Mouse (Mus musculus): Measurements from ENCODE around the gene Phldb2. TPM values are rescaled to one million over a fixed set of nuclear protein-coding genes. Genes with fewer than 3 reads are reported as not detected.

The Phldb2 gene
- polyA plus RNA-seq, 1 experiment from 2014 or later, result 6.6 TPM

DNA sequence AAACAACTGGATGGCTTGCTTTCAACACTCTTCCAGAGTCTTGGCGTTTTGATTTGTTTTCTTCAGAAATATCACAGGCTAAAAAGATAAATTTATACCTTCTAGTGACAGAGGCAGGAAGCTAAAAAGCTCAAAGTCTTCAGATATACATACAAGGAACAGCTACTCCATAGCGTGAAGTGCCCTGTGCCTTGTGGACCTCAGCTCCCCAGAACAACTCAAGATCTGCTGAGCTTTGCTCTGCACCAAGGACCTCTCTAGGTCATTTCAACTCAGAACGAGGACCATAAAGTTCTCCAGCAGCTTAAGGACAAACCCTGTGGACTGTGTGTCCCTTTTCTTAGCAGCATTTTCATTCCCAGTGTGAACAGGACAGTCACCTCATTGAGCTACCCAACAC is 188.3 kb downstream of the Phldb2 start:
- no peak overlapping the region for H3K4me2 ChIP-seq (ENCODE audit: low read length)
- no peaks in the 10 kb centered on the region for H3K36me3 ChIP-seq (ENCODE audit: control insufficient read depth, insufficient read depth, low read length)
- H3K9me3 ChIP-seq (replicated peaks; ENCODE audit: control insufficient read depth, low read length, poor library complexity, severe bottlenecking), result no peaks in the 10 kb centered on the region
- H3K4me3 ChIP-seq (ENCODE audit: low read depth, low read length), result no peak overlapping the region
- H3K27ac ChIP-seq (ENCODE audit: low read length), result no peak overlapping the region
- no peaks in the 10 kb centered on the region for H3K27me3 ChIP-seq (ENCODE audit: control insufficient read depth, insufficient read depth, low read depth, low read length)
- 93% methylated on average over 3 of the region's 3 CpGs for WGBS
- no peaks in the 10 kb centered on the region; the same call in 1 of the 2 replicates for H3K4me1 ChIP-seq (ENCODE audit: control insufficient read depth, insufficient read depth, low read length)
- no peak for ATAC-seq
- H3K9ac ChIP-seq (ENCODE audit: low read depth, low read length), result no peak overlapping the region

DNA sequence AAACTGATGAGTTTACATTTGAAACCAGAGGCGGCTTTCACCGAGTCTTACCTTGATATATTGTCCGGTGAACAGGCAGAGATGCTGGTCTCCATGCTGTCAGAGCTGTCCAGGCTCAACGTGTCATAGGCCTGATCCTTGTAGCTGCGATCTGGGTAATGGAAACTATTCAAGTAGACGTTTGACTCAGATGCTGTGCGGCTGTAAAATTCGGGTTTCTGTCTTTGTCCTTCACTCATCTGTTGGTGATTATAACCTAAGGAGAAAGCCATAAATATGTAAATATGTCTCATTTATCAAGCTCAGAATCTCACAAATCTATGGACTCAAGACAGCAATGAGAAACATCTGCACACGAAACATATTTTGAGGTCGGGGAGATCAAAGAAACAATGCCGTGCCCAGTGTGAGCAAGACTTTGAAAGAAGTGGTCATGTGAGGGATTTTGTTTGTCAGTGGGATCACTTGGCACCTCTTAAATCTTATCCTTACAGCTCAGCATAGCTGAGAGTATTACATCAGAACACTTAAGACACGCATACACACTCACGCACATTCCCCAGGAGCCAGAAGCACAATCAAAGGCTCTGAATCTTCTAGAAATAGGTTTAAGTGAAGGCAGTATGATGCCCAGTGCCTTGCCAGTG is 190.4 kb downstream of the Phldb2 start:
- no peaks in the 10 kb centered on the region for H3K9me3 ChIP-seq (replicated peaks; ENCODE audit: control insufficient read depth, low read length, poor library complexity, severe bottlenecking)
- no peaks in the 10 kb centered on the region for H3K36me3 ChIP-seq (ENCODE audit: control insufficient read depth, insufficient read depth, low read length)
- 82% methylated on average over 13 of the region's 13 CpGs for WGBS
- no peak overlapping the region for H3K4me3 ChIP-seq (ENCODE audit: low read depth, low read length)
- H3K4me1 ChIP-seq (ENCODE audit: control insufficient read depth, insufficient read depth, low read length), result no peaks in the 10 kb centered on the region; the same call in 1 of the 2 replicates
- ATAC-seq, result no peak
- H3K4me2 ChIP-seq (ENCODE audit: low read length), result no peak overlapping the region
- H3K27ac ChIP-seq (ENCODE audit: low read length), result no peak overlapping the region
- H3K9ac ChIP-seq (ENCODE audit: low read depth, low read length), result no peak overlapping the region
- H3K27me3 ChIP-seq (ENCODE audit: control insufficient read depth, insufficient read depth, low read depth, low read length), result no peaks in the 10 kb centered on the region

DNA sequence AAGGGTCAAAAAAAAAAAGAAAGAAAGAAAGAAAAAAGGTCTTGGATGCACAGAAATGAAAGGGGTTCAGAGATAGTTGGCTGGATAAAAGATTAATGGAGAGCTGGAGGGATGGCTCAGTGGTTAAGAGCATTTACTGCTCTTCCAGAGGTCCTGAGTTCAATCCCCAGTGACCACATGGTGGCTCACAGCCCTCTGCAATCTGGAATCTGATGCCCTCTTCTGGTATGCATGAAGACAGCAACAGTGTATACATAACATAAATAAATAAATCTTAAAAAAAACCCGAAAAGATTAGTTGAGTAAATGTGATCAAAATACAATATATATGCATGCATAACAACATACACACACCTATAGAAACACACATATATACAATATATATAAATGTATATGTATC is 192.0 kb downstream of the Phldb2 start:
- no peaks in the 10 kb centered on the region for H3K9me3 ChIP-seq (replicated peaks; ENCODE audit: control insufficient read depth, low read length, poor library complexity, severe bottlenecking)
- no peaks in the 10 kb centered on the region for H3K27me3 ChIP-seq (ENCODE audit: control insufficient read depth, insufficient read depth, low read depth, low read length)
- 82% methylated on average over 1 of the region's 1 CpGs for WGBS
- H3K4me3 ChIP-seq (ENCODE audit: low read depth, low read length), result no peak overlapping the region
- no peak overlapping the region for H3K27ac ChIP-seq (ENCODE audit: low read length)
- no peak for ATAC-seq
- no peaks in the 10 kb centered on the region for H3K4me1 ChIP-seq (ENCODE audit: control insufficient read depth, insufficient read depth, low read length)
- H3K36me3 ChIP-seq (ENCODE audit: control insufficient read depth, insufficient read depth, low read length), result no peaks in the 10 kb centered on the region
- H3K9ac ChIP-seq (ENCODE audit: low read depth, low read length), result no peak overlapping the region
- H3K4me2 ChIP-seq (ENCODE audit: low read length), result no peak overlapping the region

DNA sequence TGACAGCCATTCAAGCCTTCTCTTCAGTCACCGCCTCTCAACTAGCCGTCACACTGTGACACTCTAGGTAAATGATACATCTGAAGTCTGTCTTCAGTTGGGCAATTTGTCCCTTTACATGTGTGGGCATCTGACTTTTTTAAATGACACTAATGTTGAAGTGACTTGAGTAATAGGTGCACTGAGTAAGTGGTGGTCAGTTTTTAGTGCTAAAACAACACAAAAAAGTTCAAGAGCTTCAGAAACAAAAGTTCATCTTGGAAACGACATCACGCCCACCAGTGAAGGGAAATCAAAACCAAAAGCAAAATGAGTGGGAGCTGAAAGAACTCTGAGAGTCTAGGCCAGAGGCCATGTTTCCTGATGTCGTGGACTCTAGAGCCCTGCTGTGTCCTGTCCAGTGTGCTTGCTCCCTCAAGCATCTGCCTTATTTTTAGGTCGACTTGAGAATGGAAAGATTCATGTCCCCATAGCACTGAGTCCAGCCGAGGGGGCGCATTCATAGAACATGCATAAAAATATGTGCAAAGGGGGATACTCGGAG is 194.6 kb downstream of the Phldb2 start:
- 91% methylated on average over 9 of the region's 9 CpGs for WGBS
- no peak for ATAC-seq

DNA sequence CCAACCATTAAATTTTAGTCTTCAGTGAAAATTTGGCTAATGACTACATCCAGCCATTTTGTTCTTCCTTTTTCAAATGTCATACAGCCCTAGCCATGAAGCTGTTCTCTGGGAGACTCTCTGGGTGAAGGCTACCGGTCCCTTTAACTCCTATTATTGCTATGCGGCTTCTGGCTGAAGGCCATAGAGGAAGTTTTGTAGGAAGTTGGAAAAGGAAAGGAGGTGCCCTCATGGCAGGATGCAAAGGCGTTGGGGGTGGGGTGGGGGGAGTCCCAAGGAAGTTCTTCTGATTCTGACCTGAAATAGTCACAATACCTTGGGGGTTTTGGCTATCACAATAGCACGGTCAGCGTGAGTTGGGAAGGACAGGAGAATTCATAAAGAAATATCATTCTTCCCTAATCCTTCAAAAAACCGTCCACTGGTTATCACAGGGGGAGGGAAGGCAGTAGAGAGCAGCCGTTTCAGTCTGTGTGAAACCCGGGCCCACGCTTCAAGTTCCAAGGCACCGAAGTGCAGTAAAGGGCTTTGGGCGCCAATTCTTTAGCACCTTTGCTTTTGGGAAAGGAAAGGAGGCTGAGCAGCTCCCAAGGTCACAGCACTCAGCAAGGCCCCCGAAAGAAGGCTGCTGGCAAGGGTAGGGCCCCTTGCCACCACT is 195.8 kb downstream of the Phldb2 start:
- no peaks in the 10 kb centered on the region for H3K36me3 ChIP-seq (ENCODE audit: control insufficient read depth, insufficient read depth, low read length)
- H3K4me2 ChIP-seq (ENCODE audit: low read length), result no peak overlapping the region
- H3K9me3 ChIP-seq (replicated peaks; ENCODE audit: control insufficient read depth, low read length, poor library complexity, severe bottlenecking), result no peaks in the 10 kb centered on the region
- no peak overlapping the region for H3K27ac ChIP-seq (ENCODE audit: low read length)
- ATAC-seq, result peak; percentile 68
- H3K27me3 ChIP-seq (ENCODE audit: control insufficient read depth, insufficient read depth, low read depth, low read length), result no peaks in the 10 kb centered on the region
- no peak overlapping the region for H3K9ac ChIP-seq (ENCODE audit: low read depth, low read length)
- no peaks in the 10 kb centered on the region for H3K4me1 ChIP-seq (ENCODE audit: control insufficient read depth, insufficient read depth, low read length)
- 88% methylated on average over 12 of the region's 12 CpGs for WGBS
- no peak overlapping the region for H3K4me3 ChIP-seq (ENCODE audit: low read depth, low read length)

More for the DNA sequence above, 194.6 kb downstream of the Phldb2 start:
- Histone ChIP-seq H3K4me1 (ENCODE audit: control insufficient read depth, insufficient read depth, low read length) (no peaks in the 10 kb centered on the region), H3K36me3 (ENCODE audit: control insufficient read depth, insufficient read depth, low read length) (no peaks in the 10 kb centered on the region), H3K4me2 (ENCODE audit: low read length) (no peak overlapping the region), H3K9ac (ENCODE audit: low read depth, low read length) (no peak overlapping the region), H3K9me3 (replicated peaks; ENCODE audit: control insufficient read depth, low read length, poor library complexity, severe bottlenecking) (no peaks in the 10 kb centered on the region), H3K27ac (ENCODE audit: low read length) (no peak overlapping the region), H3K27me3 (ENCODE audit: control insufficient read depth, insufficient read depth, low read depth, low read length) (no peaks in the 10 kb centered on the region), H3K4me3 (ENCODE audit: low read depth, low read length) (no peak overlapping the region)

DNA sequence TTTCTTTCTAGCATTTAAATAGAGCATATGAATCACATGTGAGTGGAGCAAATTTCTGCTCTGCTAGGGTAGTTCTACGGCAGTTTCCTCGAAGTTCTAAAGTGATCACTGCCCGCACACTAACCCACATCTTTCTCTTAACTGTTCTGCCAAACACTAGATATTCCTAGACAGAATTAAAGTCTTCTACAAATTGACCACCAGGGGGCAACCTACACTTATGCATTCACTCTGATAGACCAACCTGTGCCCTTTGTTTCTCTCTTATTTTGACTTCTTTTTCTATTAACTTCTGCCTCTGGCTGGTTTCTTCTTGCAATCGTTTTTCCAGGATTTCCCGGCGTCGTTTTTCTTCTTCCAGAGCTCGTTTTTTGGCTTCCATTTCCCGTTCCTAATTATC is 196.5 kb downstream of the Phldb2 start:
- no peak overlapping the region for H3K4me2 ChIP-seq (ENCODE audit: low read length)

DNA sequence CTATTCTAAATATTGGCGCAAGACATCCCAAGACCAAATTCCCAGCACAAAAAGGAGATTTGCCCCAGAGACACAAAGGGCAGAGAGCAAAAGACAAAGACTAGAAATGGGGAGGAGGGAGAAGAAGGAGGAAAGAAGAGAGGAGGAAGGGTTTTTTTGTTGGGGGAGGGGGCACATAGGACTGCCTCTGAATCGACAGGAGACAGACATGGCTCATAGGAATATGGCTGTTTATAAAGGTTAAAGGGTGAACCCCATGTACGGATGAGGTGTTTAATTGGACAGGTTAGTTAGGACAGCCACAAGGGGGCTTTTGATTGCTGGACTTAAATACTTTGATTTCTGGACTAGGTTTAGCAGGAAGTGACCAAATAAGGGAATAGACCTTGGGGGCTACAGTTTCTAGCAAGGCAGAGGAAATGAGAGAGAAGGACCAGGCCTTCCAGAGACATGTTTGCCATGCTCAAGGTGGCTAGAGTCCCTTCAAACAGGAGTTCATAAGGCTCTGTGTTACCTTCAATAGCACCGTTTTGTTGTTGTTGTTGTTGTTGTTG is 209.7 kb downstream of the Phldb2 start:
- Histone ChIP-seq H3K9ac (ENCODE audit: low read depth, low read length) (no peak overlapping the region), H3K27me3 (ENCODE audit: control insufficient read depth, insufficient read depth, low read depth, low read length) (no peaks in the 10 kb centered on the region), H3K4me1 (ENCODE audit: control insufficient read depth, insufficient read depth, low read length) (peaks cover 13% of the 10 kb centered on the region), H3K4me2 (ENCODE audit: low read length) (peak overlapping the region; percentile 65), H3K36me3 (ENCODE audit: control insufficient read depth, insufficient read depth, low read length) (no peaks in the 10 kb centered on the region), H3K27ac (ENCODE audit: low read length) (peak overlapping the region; percentile 94), H3K9me3 (replicated peaks; ENCODE audit: control insufficient read depth, low read length, poor library complexity, severe bottlenecking) (no peaks in the 10 kb centered on the region), H3K4me3 (ENCODE audit: low read depth, low read length) (no peak overlapping the region)
- WGBS, result 61% methylated on average over 4 of the region's 4 CpGs
- ATAC-seq, result peak; percentile 15; the same call in 1 of the 2 replicates

More for the DNA sequence above, 196.5 kb downstream of the Phldb2 start:
- Histone ChIP-seq H3K4me1 (ENCODE audit: control insufficient read depth, insufficient read depth, low read length) (no peaks in the 10 kb centered on the region), H3K9ac (ENCODE audit: low read depth, low read length) (no peak overlapping the region), H3K9me3 (replicated peaks; ENCODE audit: control insufficient read depth, low read length, poor library complexity, severe bottlenecking) (no peaks in the 10 kb centered on the region), H3K27me3 (ENCODE audit: control insufficient read depth, insufficient read depth, low read depth, low read length) (no peaks in the 10 kb centered on the region), H3K36me3 (ENCODE audit: control insufficient read depth, insufficient read depth, low read length) (no peaks in the 10 kb centered on the region), H3K4me3 (ENCODE audit: low read depth, low read length) (no peak overlapping the region), H3K27ac (ENCODE audit: low read length) (no peak overlapping the region)
- peak; percentile 93 for ATAC-seq
- 41% methylated on average over 9 of the region's 9 CpGs for WGBS

DNA sequence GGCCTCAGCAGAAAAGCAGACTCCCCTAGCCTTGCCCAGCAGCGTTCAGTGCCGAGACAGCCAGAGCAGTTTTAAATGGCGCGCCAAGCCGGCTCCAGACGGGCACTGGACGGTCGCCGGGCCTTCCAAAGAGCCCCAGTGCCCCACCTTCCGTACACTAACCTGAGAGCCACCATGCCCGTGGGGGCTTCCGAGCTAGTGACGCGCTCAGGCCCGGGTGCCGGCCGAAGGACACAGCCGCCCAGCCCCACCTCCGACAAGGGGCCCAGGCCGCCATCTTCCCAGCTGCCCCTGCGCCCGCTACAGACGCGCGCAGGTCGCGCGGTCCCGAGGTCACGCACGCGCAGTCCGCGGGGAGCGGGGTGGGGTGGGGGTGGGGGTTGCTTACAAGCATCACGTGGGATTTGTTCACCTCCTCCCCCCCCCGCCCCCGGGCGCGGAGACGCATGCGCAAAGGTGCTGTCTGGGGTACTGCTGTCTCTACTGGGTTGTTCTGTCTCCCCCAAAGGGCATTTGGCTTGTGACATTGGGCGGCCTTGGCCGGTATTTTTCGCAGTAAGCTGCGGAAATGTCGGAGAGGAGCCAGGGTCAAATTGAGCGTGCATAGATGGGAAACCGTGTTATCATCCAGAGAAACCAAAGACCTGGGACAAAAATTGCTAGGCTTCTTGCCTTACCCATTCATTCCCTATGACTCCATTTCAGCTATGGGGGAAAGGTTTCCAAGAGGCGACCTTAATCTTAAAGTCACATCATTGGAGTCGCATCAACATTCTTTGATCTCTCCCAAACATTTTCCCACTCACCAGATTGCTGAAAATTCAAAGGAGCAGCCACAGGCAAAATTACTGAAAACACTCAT is 210.6 kb downstream of the Phldb2 start, which contains the start of gene Abhd10:
TSS of gene Abhd10 (minus strand) at position 341 of the 862 bp plus-strand sequence.
- peak within 1 kb of the TSS; percentile 94 for H3K27ac ChIP-seq (ENCODE audit: low read length)
- peaks cover 13% of the 10 kb centered on the region for H3K4me1 ChIP-seq (ENCODE audit: control insufficient read depth, insufficient read depth, low read length)
- H3K4me3 ChIP-seq (ENCODE audit: low read depth, low read length), result peak within 1 kb of the TSS; percentile 83
- under 1% methylated on average over 47 of the region's 51 CpGs for WGBS
- H3K9me3 ChIP-seq (replicated peaks; ENCODE audit: control insufficient read depth, low read length, poor library complexity, severe bottlenecking), result no peaks in the 10 kb centered on the region
- peak; percentile 98 for ATAC-seq
- H3K36me3 ChIP-seq (ENCODE audit: control insufficient read depth, insufficient read depth, low read length), result no peaks in the 10 kb centered on the region
- H3K27me3 ChIP-seq (ENCODE audit: control insufficient read depth, insufficient read depth, low read depth, low read length), result no peaks in the 10 kb centered on the region
- peak within 1 kb of the TSS; percentile 96 for H3K9ac ChIP-seq (ENCODE audit: low read depth, low read length)
- peak within 1 kb of the TSS; percentile 65 for H3K4me2 ChIP-seq (ENCODE audit: low read length)

All from midbrain, embryonic 16.5 days (tissue).